Mouse (Mus musculus): ENCODE results near the gene Pja2. TPM values are rescaled to one million over a fixed set of nuclear protein-coding genes. Genes with fewer than 3 reads are reported as not detected.

Gene Pja2
- polyA plus RNA-seq, 1 experiment from 2014 or later: 68.6 TPM

Small RNA genes lying within 50 kb of the gene (microRNA-seq; reads per million reads assigned to microRNA genes)
- gene Gm24194: not detected
